Mouse (Mus musculus) C2C12 (cell line): ENCODE data around the gene Slc26a3. TPM values are rescaled to one million over a fixed set of nuclear protein-coding genes. Genes with fewer than 3 reads are reported as not detected.

Experiments
- H3K27me3 ChIP-seq: one replicate; pipeline ENCODE4 v1.6.1; 2011; ENCODE audit not compliant: control insufficient read depth, insufficient read depth, insufficient read length
- H3K36me3 ChIP-seq: one replicate; pipeline ENCODE4 v1.6.1; 2011; ENCODE audit not compliant: control insufficient read depth, insufficient read depth
- H3K4me3 ChIP-seq: one replicate; pipeline ENCODE4 v1.5.1; 2011; ENCODE audit warnings: mild to moderate bottlenecking, control low read depth; ENCODE audit not compliant: poor library complexity, insufficient read depth, severe bottlenecking
- H3K79me2 ChIP-seq: one replicate; pipeline ENCODE4 v1.6.1; 2011; ENCODE audit not compliant: control insufficient read depth, insufficient read depth
- H3K79me3 ChIP-seq: one replicate; pipeline ENCODE4 v1.6.1; 2011; ENCODE audit warnings: low read depth, control low read depth
- H3ac ChIP-seq: one replicate; pipeline ENCODE3; 2011; ENCODE audit warnings: low read depth; ENCODE audit not compliant: control insufficient read depth, insufficient read length
- CEBPB ChIP-seq: IDR thresholded peaks from one replicate; pipeline ENCODE4 v1.6.1; 2011; ENCODE audit warnings: low read depth, mild to moderate bottlenecking, control low read depth, moderate library complexity
- CTCF ChIP-seq: IDR thresholded peaks from one replicate; pipeline ENCODE4 v1.5.1; 2011; ENCODE audit not compliant: control insufficient read depth, insufficient read depth, insufficient read length
- FOSL1 ChIP-seq: IDR thresholded peaks from one replicate; pipeline ENCODE4 v1.8.0; 2011; ENCODE audit warnings: mild to moderate bottlenecking, low read length; ENCODE audit not compliant: poor library complexity, insufficient read depth, severe bottlenecking
- MAX ChIP-seq: IDR thresholded peaks from one replicate; pipeline ENCODE4 v1.6.1; 2011; ENCODE audit warnings: mild to moderate bottlenecking, control low read depth
- MYOD1 ChIP-seq: IDR thresholded peaks from one replicate; pipeline ENCODE4 v1.6.1; 2011; ENCODE audit warnings: low read depth; ENCODE audit not compliant: control insufficient read depth, insufficient read length
- MYOG ChIP-seq: IDR thresholded peaks from one replicate; pipeline ENCODE4 v1.6.1; 2011; ENCODE audit not compliant: control insufficient read depth, insufficient read length; ENCODE audit errors: extremely low read depth
- USF1 ChIP-seq: IDR thresholded peaks from one replicate; pipeline ENCODE4 v1.6.1; 2011; ENCODE audit warnings: low read depth, mild to moderate bottlenecking, control low read depth, moderate library complexity
- polyA plus RNA-seq: library from polyadenylated mRNA; unstranded; fragments of >200 nt; fragmentation: generic; extraction: Trizol; gene quantifications from one replicate; pipeline ENCODE4 v1.2.1, GENCODE M21; 2012; ENCODE audit warnings: missing spikeins

Slc26a3 gene
- polyA plus RNA-seq, 1 experiment: not detected

GRCm38 (mm10) chr12:31512634-31513411, 122.2 kb downstream of the Slc26a3 start:
- H3K79me3 ChIP-seq: no peaks in the 10 kb centered on the region
- H3ac ChIP-seq: no peak overlapping the region
- H3K4me3 ChIP-seq: no peak overlapping the region
- TF ChIP-seq MAX (no peak), FOSL1 (no peak), MYOD1 (no peak), CEBPB (peak; percentile 28), CTCF (no peak)
- H3K79me2 ChIP-seq: no peaks in the 10 kb centered on the region
- no peaks in the 10 kb centered on the region for H3K36me3 ChIP-seq
- H3K27me3 ChIP-seq: no peaks in the 10 kb centered on the region

- no peaks in the 10 kb centered on the region for H3K79me3 ChIP-seq
- no peak overlapping the region for H3ac ChIP-seq
- TF ChIP-seq CTCF (no peak), CEBPB (no peak), MAX (no peak), MYOD1 (no peak), USF1 (no peak), MYOG (no peak), FOSL1 (no peak)
- no peaks in the 10 kb centered on the region for H3K36me3 ChIP-seq
- no peak overlapping the region for H3K4me3 ChIP-seq
- no peaks in the 10 kb centered on the region for H3K27me3 ChIP-seq
- H3K79me2 ChIP-seq: no peaks in the 10 kb centered on the region
Observed at GRCm38 (mm10) chr12:31513724-31514503, 123.2 kb downstream of the Slc26a3 start.

GRCm38 (mm10) chr12:31520119-31520518, 129.4 kb downstream of the Slc26a3 start:
- Histone ChIP-seq H3K27me3 (no peaks in the 10 kb centered on the region), H3K4me3 (no peak overlapping the region), H3K79me3 (no peaks in the 10 kb centered on the region), H3K79me2 (no peaks in the 10 kb centered on the region), H3ac (no peak overlapping the region), H3K36me3 (no peaks in the 10 kb centered on the region)
- TF ChIP-seq MYOD1: no peak
- TF ChIP-seq FOSL1: no peak
- TF ChIP-seq MYOG: no peak
- no peak for TF ChIP-seq MAX
- TF ChIP-seq CTCF: no peak
- TF ChIP-seq CEBPB: no peak
- TF ChIP-seq USF1: no peak

GRCm38 (mm10) chr12:31521371-31521770, 130.7 kb downstream of the Slc26a3 start:
- Histone ChIP-seq H3K79me2 (no peaks in the 10 kb centered on the region), H3ac (no peak overlapping the region), H3K79me3 (no peaks in the 10 kb centered on the region), H3K36me3 (no peaks in the 10 kb centered on the region), H3K4me3 (no peak overlapping the region), H3K27me3 (no peaks in the 10 kb centered on the region)
- TF ChIP-seq FOSL1 (no peak), CTCF (no peak)

Other genes with a start within 250 kb of the Slc26a3 start
- gene Gm6993, start 150.1 kb upstream of the Slc26a3 start, polyA plus RNA-seq: not detected
- 96.1 TPM for gene Lamb1, start 125.6 kb upstream of the Slc26a3 start, polyA plus RNA-seq
- gene Dld, start 39.4 kb upstream of the Slc26a3 start, polyA plus RNA-seq: 32.4 TPM
- gene Cbll1, start 108.7 kb downstream of the Slc26a3 start, polyA plus RNA-seq: 8.2 TPM
- gene Slc26a4, start 169.1 kb downstream of the Slc26a3 start, polyA plus RNA-seq: not detected
- gene Bcap29, start 243.8 kb downstream of the Slc26a3 start, polyA plus RNA-seq: 7.1 TPM